Mouse (Mus musculus) liver, postnatal 0 days (tissue): ENCODE results near the gene Tbpl1.

Experiments used
- CTCF ChIP-seq: sonication (generic); IDR thresholded peaks from 2 replicates; pipeline ENCODE4 v1.5.1; 2016; ENCODE audit warnings: antibody characterized with exemption, low read depth
- EP300 ChIP-seq: IDR thresholded peaks from 2 replicates; pipeline ENCODE4 v1.6.1; 2016; ENCODE audit warnings: antibody characterized with exemption, low read depth, mild to moderate bottlenecking

DNA sequence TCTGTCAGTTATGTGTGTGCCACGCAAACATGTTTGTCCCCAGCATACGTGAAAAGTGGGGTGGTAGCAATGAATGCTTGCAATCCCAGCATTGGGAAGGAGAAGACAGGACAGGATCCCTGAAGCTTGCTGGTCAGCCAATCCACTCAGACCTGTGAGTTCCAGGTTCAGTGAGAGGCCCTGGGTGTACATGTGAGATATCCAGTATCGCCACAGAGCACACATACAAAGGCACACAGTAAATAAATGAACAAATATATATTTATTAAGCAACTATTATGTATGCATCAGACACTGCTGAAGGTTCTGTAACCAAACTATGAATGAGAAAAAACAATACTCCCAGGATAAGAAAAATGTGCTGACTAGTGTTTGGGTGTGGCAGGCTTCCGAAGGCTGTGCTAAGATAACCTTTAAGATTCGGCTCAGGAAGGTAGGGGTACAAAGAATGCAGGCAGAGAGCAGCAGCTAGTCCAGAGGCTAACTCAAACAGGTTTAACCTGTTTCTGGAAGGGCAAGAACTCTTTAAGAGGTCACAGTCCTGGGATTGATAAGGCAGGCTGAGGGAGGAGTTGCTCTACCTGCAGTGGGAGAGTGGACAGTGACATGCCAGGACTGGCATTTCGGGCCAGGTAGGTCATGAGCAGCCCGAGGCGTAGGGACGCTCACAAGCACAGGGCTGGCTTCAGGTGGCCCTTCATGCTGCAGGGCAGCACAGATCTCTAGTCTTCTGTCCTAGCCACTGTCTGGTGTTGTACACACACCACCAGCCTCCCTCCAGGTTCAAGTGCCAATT, 33.4 kb downstream of the Tbpl1 start:
- no peak for TF ChIP-seq CTCF
- TF ChIP-seq EP300 = no peak
